Comparison of ENCODE assay signal across 8 mouse cellular contexts in the genomic region with DNA sequence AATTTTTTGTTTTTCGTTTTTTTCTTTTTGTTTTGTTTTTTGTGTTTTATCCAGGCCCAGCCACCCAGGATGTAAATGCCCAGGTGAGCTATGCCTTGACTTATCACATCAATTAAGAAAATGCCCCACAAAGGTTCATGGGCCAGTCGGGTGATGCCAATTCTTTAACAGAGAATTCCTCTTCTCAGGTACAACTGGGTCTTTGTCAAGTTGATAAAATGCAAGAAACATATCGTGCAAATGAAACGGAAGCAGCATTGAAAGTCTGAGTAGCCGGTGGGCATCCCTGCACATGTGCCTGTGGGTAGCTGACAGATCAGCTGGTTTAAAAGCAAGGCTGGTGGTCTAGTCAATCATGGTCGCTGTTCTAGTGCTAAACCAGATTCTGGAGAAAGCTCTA. TPM values are rescaled to one million over a fixed set of nuclear protein-coding genes. Genes with fewer than 3 reads are reported as not detected.
A peak's percentile ranks its signal among the peaks of the same experiment; 100 is the strongest.
DNase-seq lines count a peak whose midpoint lies in the region; ATAC-seq and TF ChIP-seq lines count a peak whose summit lies in the region.
"Not testable (repeated sequence)": the region's sequence is repeated elsewhere in the genome, so short reads cannot be mapped to it uniquely, and the experiment has no call there.
"Had no signal": no experiment of that assay in that cellular context is flagged by ENCODE, and none has a peak within 500 bp of the region (broad histone marks: within the 10 kb centered on the region; RNA-seq: fewer than 3 reads in every experiment).

No protein-coding gene starts in this region.

- H3K4me3 ChIP-seq in embryonic facial prominence, embryonic 12.5 days; hindbrain, embryonic 15.5 days; liver, postnatal 0 days (ENCODE audit: low read depth, low read length); neural tube, embryonic 14.5 days (ENCODE audit: low read depth, low read length): not testable (repeated sequence)

- H3K27me3 ChIP-seq in embryonic facial prominence, embryonic 12.5 days; hindbrain, embryonic 15.5 days; liver, postnatal 0 days (ENCODE audit: insufficient read depth, low read length); neural tube, embryonic 14.5 days (ENCODE audit: control insufficient read depth, insufficient read depth, low read length): not testable (repeated sequence)

- TF ChIP-seq EP300 in liver, postnatal 0 days (IDR thresholded peaks at IDR 0.05; ENCODE audit: low read depth), result not testable (repeated sequence)

- ATAC-seq in embryonic facial prominence, embryonic 12.5 days (ENCODE audit: insufficient number of reproducible peaks, insufficient read depth, low FRiP score, low TSS enrichment), result peak; percentile 75
- peak; percentile 54; the same call in 1 of the 2 replicates for ATAC-seq in hindbrain, embryonic 15.5 days (ENCODE audit: low FRiP score, low read depth)
- peak; percentile 40; the same call in 1 of the 2 replicates for ATAC-seq in liver, postnatal 0 days
- ATAC-seq in neural tube, embryonic 14.5 days (ENCODE audit: low read depth), result peak; percentile 46; the same call in 1 of the 2 replicates

- H3K36me3 ChIP-seq in embryonic facial prominence, embryonic 12.5 days; hindbrain, embryonic 15.5 days; liver, postnatal 0 days (replicated peaks; ENCODE audit: insufficient read depth, low read length); neural tube, embryonic 14.5 days (ENCODE audit: control insufficient read depth, insufficient read depth, low read length): not testable (repeated sequence)

- not testable (repeated sequence) for TF ChIP-seq CTCF in liver, postnatal 0 days (IDR thresholded peaks at IDR 0.05; ENCODE audit: low read depth)

- H3K9ac ChIP-seq in embryonic facial prominence, embryonic 12.5 days; hindbrain, embryonic 15.5 days; liver, postnatal 0 days (replicated peaks); neural tube, embryonic 14.5 days (replicated peaks; ENCODE audit: low read depth, low read length): not testable (repeated sequence)

- not testable (repeated sequence) for H3K4me1 ChIP-seq in embryonic facial prominence, embryonic 12.5 days; hindbrain, embryonic 15.5 days (replicated peaks); liver, postnatal 0 days (ENCODE audit: insufficient read depth); neural tube, embryonic 14.5 days (ENCODE audit: control insufficient read depth, insufficient read depth, low read length)

- WGBS in embryonic facial prominence, embryonic 12.5 days, result 64% methylated on average over 6 of the region's 6 CpGs
- WGBS in hindbrain, embryonic 15.5 days, result 69% methylated on average over 6 of the region's 6 CpGs
- 61% methylated on average over 5 of the region's 6 CpGs for whole genome bisulfite sequencing in liver, postnatal 0 days (ENCODE audit: insufficient replicate concordance)
- 73% methylated on average over 6 of the region's 6 CpGs for WGBS in neural tube, embryonic 14.5 days

- peaks cover 14% of the 10 kb centered on the region for H3K9me3 ChIP-seq in embryonic facial prominence, embryonic 12.5 days
- not testable (repeated sequence) for H3K9me3 ChIP-seq in hindbrain, embryonic 15.5 days; liver, postnatal 0 days (ENCODE audit: low read length); neural tube, embryonic 14.5 days (ENCODE audit: control insufficient read depth, low read length)

- DNase-seq in heart, adult 11 months, result peak; percentile 92
- peak; percentile 6 to 39 for DNase-seq in kidney, postnatal 25 days
- not testable (repeated sequence) for DNase-seq in liver, postnatal 0 days
- DNase-seq in testis, postnatal 14 days (ENCODE audit: low spot score), result peak; percentile 14

- H3K4me2 ChIP-seq in embryonic facial prominence, embryonic 12.5 days (replicated peaks); hindbrain, embryonic 15.5 days; liver, postnatal 0 days (ENCODE audit: low read depth, low read length); neural tube, embryonic 14.5 days (ENCODE audit: low read depth, low read length): not testable (repeated sequence)

- H3K27ac ChIP-seq in embryonic facial prominence, embryonic 12.5 days; hindbrain, embryonic 15.5 days (replicated peaks); liver, postnatal 0 days (ENCODE audit: low read depth); neural tube, embryonic 14.5 days (ENCODE audit: low read depth, low read length): not testable (repeated sequence)

RNA-seq across cellular contexts. Expression of a gene that starts 12.2 kb away (rescaled TPM):
- polyA plus RNA-seq in embryonic facial prominence, embryonic 12.5 days (2016; fragmentation: Nextera tagmentation; extraction: Ambion mirVana), result not detected in 2 replicates
- not detected in 2 replicates for polyA plus RNA-seq in hindbrain, embryonic 15.5 days (2015; fragmentation: Nextera tagmentation; extraction: Ambion mirVana)
- polyA plus RNA-seq in liver, postnatal 0 days (2015; fragmentation: Nextera tagmentation; extraction: Ambion mirVana), result not detected in 2 replicates
- not detected in 2 replicates for polyA plus RNA-seq in neural tube, embryonic 14.5 days (2014; fragmentation: Nextera tagmentation; extraction: Ambion mirVana)
- polyA plus RNA-seq: embryonic facial prominence, embryonic 14.5 days had no signal

RNA-seq across cellular contexts. Expression of a gene that starts 29.5 kb away (rescaled TPM):
- not detected in 2 replicates for polyA plus RNA-seq in embryonic facial prominence, embryonic 12.5 days (2016; fragmentation: Nextera tagmentation; extraction: Ambion mirVana)
- not detected in 2 replicates for polyA plus RNA-seq in hindbrain, embryonic 15.5 days (2015; fragmentation: Nextera tagmentation; extraction: Ambion mirVana)
- polyA plus RNA-seq in liver, postnatal 0 days (2015; fragmentation: Nextera tagmentation; extraction: Ambion mirVana), result not detected in 2 replicates
- not detected in 2 replicates for polyA plus RNA-seq in neural tube, embryonic 14.5 days (2014; fragmentation: Nextera tagmentation; extraction: Ambion mirVana)
- polyA plus RNA-seq: embryonic facial prominence, embryonic 14.5 days had no signal

RNA-seq across cellular contexts. Expression of a gene that starts 50.2 kb away (rescaled TPM):
- not detected in 2 replicates for polyA plus RNA-seq in embryonic facial prominence, embryonic 12.5 days (2016; fragmentation: Nextera tagmentation; extraction: Ambion mirVana)
- polyA plus RNA-seq in hindbrain, embryonic 15.5 days (2015; fragmentation: Nextera tagmentation; extraction: Ambion mirVana), result not detected in 2 replicates
- not detected in 2 replicates for polyA plus RNA-seq in liver, postnatal 0 days (2015; fragmentation: Nextera tagmentation; extraction: Ambion mirVana)
- polyA plus RNA-seq in neural tube, embryonic 14.5 days (2014; fragmentation: Nextera tagmentation; extraction: Ambion mirVana), result not detected in 2 replicates
- polyA plus RNA-seq: embryonic facial prominence, embryonic 14.5 days had no signal
